Mouse (Mus musculus) liver, embryonic 14.5 days (tissue): ENCODE results near the gene Arnt.

Experiments
- CTCF ChIP-seq: IDR thresholded peaks from 2 replicates; pipeline ENCODE4 v1.5.1; 2016; ENCODE audit warnings: antibody characterized with exemption, low read depth, control low read depth
- EP300 ChIP-seq: IDR thresholded peaks from 2 replicates; pipeline ENCODE4 v1.6.1; 2016; ENCODE audit warnings: antibody characterized with exemption, low read depth

DNA sequence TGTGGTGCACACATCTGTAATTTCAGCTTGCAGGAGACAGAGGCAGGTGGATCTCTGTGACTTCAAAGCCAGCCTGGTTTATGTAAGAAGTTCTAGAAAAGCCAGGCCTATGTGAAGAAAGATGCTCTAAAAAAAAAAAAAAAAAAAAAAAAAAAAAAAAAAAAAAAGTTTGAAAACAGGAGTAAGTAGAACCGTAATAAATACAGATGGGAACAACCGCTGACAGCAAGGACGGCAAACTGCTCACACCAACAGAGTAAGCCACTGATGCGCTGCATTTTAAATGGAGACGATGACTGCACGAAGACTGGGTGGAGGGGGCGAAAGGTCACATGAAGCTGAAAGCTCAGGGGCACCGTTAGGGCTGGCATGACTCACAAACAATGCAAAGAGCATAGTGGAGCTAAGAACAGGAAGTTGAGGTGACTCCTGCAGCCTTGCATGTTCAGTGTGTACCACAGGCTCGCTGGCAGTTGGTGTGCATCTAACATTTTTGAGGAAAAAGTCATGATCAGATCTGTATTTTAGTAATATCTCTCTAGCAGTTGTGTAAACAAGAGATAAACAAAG, 77.5 kb downstream of the Arnt start:
- TF ChIP-seq CTCF (no peak), EP300 (no peak)
